Mouse (Mus musculus): ENCODE results near the gene Pacsin3.

DNA sequence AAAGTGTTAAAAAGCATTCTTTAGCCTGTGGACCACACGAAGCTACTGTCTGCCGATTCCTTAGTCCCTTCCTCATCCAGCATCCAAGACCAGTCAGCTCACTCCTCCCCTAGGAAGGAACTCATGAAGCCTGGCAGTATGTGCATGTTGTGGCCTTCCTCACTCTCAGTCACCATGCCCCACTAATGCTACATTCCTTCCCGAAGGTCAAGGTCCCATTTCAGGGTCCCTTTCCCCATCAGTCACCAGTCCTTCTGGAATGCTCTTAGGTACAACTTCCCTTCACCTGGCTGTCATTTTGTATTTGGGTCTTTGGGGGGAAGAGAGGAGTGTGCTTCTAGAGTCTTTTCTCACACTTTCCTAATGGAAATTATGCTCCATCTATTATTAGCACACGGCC lies 3.8 kb upstream of the Pacsin3 start:
- TF ChIP-seq EP300 (IDR thresholded peaks at IDR 0.05; ENCODE audit: low read depth) (no peak), CTCF (IDR thresholded peaks at IDR 0.05; ENCODE audit: low read depth) (no peak)
